Mouse (Mus musculus): ENCODE data around the gene Tes3-ps. TPM values are rescaled to one million over a fixed set of nuclear protein-coding genes. Genes with fewer than 3 reads are reported as not detected.

Tes3-ps gene
- polyA plus RNA-seq, 1 experiment from 2014 or later = 0.58 TPM

DNA sequence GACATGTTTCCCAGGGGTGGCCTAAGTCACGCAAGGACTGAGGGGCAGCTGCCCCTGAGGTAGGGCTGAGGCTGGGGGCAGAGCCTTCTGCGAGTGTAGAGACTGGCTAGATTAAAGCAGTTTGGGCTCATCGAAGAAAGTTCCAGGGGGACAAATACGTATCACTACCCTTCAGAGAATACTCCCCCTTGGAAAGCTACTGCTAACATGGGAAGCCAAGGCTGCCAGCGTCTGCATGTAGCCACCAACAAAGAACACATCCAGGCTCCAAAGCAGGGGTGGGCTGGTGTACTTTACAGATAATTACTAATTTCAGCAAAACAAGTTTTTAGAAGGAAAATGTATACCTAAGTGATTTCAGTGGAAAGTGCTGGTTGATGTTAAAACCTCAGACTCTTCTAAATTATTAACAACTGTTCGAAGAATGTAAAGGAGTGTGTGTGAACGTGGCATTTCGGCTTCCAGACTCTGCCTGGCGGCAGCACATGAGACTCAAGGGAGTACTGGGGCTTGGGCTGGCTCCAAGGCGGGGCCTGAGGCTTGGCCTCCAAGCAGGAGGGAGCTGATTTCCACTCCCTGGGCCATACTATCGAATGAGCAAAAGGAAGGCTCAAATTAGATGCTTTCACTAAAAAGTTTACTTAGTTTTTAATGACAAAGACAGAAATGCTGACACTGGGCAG, 26.6 kb upstream of the Tes3-ps start:
- no peaks in the 10 kb centered on the region for H3K4me1 ChIP-seq (replicated peaks; ENCODE audit: control insufficient read depth, insufficient read depth, low read length)
- no peak overlapping the region for H3K27ac ChIP-seq (ENCODE audit: low read length)
- no peak overlapping the region for H3K4me3 ChIP-seq (replicated peaks; ENCODE audit: low read length)
- no peaks in the 10 kb centered on the region for H3K27me3 ChIP-seq (replicated peaks; ENCODE audit: control insufficient read depth, insufficient read depth, low read length)
- WGBS = 84% methylated on average over 11 of the region's 11 CpGs
- ATAC-seq = no peak
- peaks cover 10% of the 10 kb centered on the region; the same call in 1 of the 2 replicates for H3K36me3 ChIP-seq (ENCODE audit: control insufficient read depth, insufficient read depth)
- H3K9me3 ChIP-seq (ENCODE audit: control insufficient read depth, low read length) = no peaks in the 10 kb centered on the region
- H3K9ac ChIP-seq (replicated peaks; ENCODE audit: low read depth, low read length) = no peak overlapping the region
- H3K4me2 ChIP-seq (ENCODE audit: low read length) = no peak overlapping the region

DNA sequence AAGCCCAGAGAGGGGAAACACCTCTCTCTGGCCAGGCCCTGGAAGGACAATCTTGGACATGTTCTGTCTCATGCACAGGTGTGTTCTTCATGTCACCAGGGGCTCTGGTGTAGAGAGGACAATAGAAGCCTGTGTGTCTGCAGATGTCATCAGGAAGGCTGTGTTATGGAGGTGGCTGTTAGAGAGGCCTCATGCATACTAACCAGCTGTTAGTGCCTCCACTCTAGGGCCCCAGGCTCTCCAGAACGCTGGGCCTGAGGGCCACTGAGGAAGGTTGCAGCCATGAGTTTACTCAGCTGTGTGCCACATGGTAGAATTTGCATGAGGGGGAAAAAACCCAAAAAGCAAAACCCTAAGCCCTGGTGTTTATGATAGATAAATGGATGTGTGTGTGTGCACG, 25.5 kb upstream of the Tes3-ps start:
- Histone ChIP-seq H3K36me3 (ENCODE audit: control insufficient read depth, insufficient read depth) (peaks cover 7% of the 10 kb centered on the region; the same call in 1 of the 2 replicates), H3K27ac (ENCODE audit: low read length) (no peak overlapping the region), H3K9me3 (ENCODE audit: control insufficient read depth, low read length) (no peaks in the 10 kb centered on the region), H3K4me1 (replicated peaks; ENCODE audit: control insufficient read depth, insufficient read depth, low read length) (no peaks in the 10 kb centered on the region), H3K4me3 (replicated peaks; ENCODE audit: low read length) (no peak overlapping the region), H3K9ac (replicated peaks; ENCODE audit: low read depth, low read length) (no peak overlapping the region), H3K4me2 (ENCODE audit: low read length) (no peak overlapping the region), H3K27me3 (replicated peaks; ENCODE audit: control insufficient read depth, insufficient read depth, low read length) (no peaks in the 10 kb centered on the region)
- 84% methylated on average over 2 of the region's 2 CpGs for WGBS
- no peak for ATAC-seq

DNA sequence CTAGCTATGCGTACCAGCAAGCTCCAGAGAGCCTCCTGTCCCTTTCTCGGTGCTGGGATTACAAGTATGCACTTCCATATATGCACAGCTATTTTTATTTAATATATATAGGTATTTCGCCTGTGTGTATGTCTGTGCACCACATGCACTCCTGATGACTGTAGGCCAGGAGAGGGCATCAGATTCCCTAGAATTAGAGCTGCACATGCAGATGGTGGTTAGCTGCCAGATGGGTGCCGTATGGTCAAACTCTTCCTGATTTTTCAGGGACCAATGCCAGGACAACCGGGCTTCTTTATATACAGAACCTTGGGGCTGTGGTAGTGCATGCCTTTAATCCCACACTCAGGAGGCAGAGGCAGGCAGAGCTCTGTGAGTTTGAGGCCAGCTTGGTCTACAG, 24.1 kb upstream of the Tes3-ps start:
- H3K36me3 ChIP-seq (ENCODE audit: control insufficient read depth, insufficient read depth) = peaks cover 7% of the 10 kb centered on the region; the same call in 1 of the 2 replicates
- H3K9me3 ChIP-seq (ENCODE audit: control insufficient read depth, low read length) = no peaks in the 10 kb centered on the region
- no peaks in the 10 kb centered on the region for H3K4me1 ChIP-seq (replicated peaks; ENCODE audit: control insufficient read depth, insufficient read depth, low read length)
- H3K4me2 ChIP-seq (ENCODE audit: low read length) = no peak overlapping the region
- H3K9ac ChIP-seq (replicated peaks; ENCODE audit: low read depth, low read length) = no peak overlapping the region
- H3K27me3 ChIP-seq (replicated peaks; ENCODE audit: control insufficient read depth, insufficient read depth, low read length) = no peaks in the 10 kb centered on the region
- no peak overlapping the region for H3K27ac ChIP-seq (ENCODE audit: low read length)
- WGBS = 84% methylated on average over 5 of the region's 5 CpGs
- H3K4me3 ChIP-seq (replicated peaks; ENCODE audit: low read length) = no peak overlapping the region
- ATAC-seq = no peak

DNA sequence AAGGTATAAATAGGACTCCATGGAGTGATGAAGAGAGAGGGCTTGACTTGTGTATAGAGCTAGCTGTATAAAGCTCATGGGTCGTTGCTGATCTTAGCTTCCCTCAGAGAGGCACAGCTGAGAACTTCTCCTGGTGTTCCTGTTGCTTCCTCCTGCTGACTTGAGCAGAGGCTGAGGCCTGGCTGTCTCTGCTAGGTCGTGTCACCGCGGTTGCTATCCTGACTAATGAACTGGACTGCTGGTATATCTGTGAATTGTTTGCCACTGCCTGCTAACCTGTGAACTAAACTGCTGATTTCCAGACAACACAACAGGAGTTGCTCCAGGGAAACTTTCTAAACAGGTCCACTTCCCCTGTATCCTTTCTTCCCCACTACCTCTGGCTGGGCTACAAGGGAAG, 22.8 kb upstream of the Tes3-ps start:
- Histone ChIP-seq H3K4me2 (ENCODE audit: low read length) (no peak overlapping the region), H3K27ac (ENCODE audit: low read length) (no peak overlapping the region), H3K9me3 (ENCODE audit: control insufficient read depth, low read length) (no peaks in the 10 kb centered on the region), H3K4me1 (replicated peaks; ENCODE audit: control insufficient read depth, insufficient read depth, low read length) (no peaks in the 10 kb centered on the region), H3K9ac (replicated peaks; ENCODE audit: low read depth, low read length) (no peak overlapping the region), H3K4me3 (replicated peaks; ENCODE audit: low read length) (no peak overlapping the region), H3K36me3 (ENCODE audit: control insufficient read depth, insufficient read depth) (0 out of 2 replicates have a peak, but pooled peaks cover 2% of the 10 kb centered on the region), H3K27me3 (replicated peaks; ENCODE audit: control insufficient read depth, insufficient read depth, low read length) (no peaks in the 10 kb centered on the region)
- no peak for ATAC-seq
- 88% methylated on average over 4 of the region's 4 CpGs for WGBS

DNA sequence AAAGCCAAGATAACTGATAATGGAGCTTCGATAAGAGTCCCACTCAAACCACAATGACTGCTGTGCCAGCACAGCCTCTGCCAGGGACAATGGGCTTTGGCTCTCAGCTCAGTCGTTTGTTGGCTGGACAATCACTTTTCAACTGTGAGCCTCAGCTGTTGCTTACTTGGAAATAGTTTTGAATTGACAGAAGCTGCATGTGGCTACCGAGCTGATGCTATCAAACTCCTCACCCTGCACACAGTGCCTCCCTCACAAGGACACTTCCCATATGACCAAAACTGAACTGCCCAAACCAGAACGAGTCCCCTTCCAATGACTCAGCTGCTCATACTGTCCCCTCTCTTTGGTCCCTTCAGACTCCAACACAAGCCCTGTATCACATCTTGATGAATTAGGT, 22.3 kb upstream of the Tes3-ps start:
- Histone ChIP-seq H3K27me3 (replicated peaks; ENCODE audit: control insufficient read depth, insufficient read depth, low read length) (no peaks in the 10 kb centered on the region), H3K4me3 (replicated peaks; ENCODE audit: low read length) (no peak overlapping the region), H3K36me3 (ENCODE audit: control insufficient read depth, insufficient read depth) (no peaks in the 10 kb centered on the region), H3K9ac (replicated peaks; ENCODE audit: low read depth, low read length) (no peak overlapping the region), H3K27ac (ENCODE audit: low read length) (no peak overlapping the region), H3K9me3 (ENCODE audit: control insufficient read depth, low read length) (no peaks in the 10 kb centered on the region), H3K4me2 (ENCODE audit: low read length) (no peak overlapping the region), H3K4me1 (replicated peaks; ENCODE audit: control insufficient read depth, insufficient read depth, low read length) (no peaks in the 10 kb centered on the region)
- no peak for ATAC-seq
- 47% methylated on average over 4 of the region's 4 CpGs for WGBS

DNA sequence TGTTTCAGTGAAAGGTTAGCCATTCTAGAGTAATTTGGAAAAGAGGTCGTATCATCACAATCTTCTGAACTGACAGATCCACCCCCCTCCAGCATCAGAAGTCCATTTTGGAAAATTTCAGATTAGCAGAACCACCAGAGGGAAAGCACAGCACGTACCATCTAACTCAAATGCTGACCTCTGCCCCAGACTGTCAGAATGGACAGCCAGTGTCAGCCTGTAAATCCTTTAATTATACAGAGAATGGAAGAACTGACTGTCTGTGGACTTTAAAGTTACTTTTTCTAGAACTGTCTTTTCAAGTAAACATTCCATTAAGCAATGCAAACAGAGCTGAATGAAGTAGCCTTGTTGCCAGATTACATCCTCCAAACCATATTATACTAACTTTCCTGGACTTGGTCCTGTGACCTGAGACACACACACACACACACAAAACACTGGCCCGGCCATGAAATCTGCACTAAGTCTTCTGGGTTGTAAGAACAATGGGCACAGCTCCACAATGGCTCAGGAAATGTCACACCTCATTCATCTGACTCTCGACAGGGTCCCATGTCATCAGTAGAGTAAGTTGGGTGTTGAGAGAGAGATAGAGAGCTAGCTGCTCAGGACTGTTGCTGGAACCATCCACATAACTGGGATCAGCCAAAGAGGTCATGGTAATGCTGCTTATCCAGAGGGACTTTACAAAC, 21.0 kb upstream of the Tes3-ps start:
- Histone ChIP-seq H3K4me2 (ENCODE audit: low read length) (no peak overlapping the region), H3K4me1 (replicated peaks; ENCODE audit: control insufficient read depth, insufficient read depth, low read length) (no peaks in the 10 kb centered on the region), H3K27ac (ENCODE audit: low read length) (no peak overlapping the region), H3K9me3 (ENCODE audit: control insufficient read depth, low read length) (no peaks in the 10 kb centered on the region), H3K9ac (replicated peaks; ENCODE audit: low read depth, low read length) (no peak overlapping the region), H3K4me3 (replicated peaks; ENCODE audit: low read length) (no peak overlapping the region), H3K27me3 (replicated peaks; ENCODE audit: control insufficient read depth, insufficient read depth, low read length) (no peaks in the 10 kb centered on the region), H3K36me3 (ENCODE audit: control insufficient read depth, insufficient read depth) (no peaks in the 10 kb centered on the region)
- no peak for ATAC-seq
- WGBS = 86% methylated on average over 4 of the region's 4 CpGs

DNA sequence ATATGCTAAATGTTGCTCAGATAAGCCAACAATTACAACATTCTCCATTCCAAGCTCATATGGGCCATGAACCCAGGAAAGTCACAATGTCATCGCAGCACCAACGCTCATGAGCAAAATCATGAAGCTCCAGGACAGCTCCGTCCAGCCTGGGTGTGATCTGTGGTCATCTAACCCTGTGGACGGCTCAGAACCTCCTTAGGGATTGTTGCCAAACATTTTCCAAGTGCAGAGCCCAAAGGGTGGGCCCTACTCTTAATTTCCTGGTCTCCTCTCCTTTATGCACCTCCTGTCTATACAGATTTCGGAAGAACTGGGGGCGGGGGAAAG, 20.5 kb upstream of the Tes3-ps start:
- Histone ChIP-seq H3K27ac (ENCODE audit: low read length) (no peak overlapping the region), H3K9ac (replicated peaks; ENCODE audit: low read depth, low read length) (no peak overlapping the region), H3K9me3 (ENCODE audit: control insufficient read depth, low read length) (no peaks in the 10 kb centered on the region), H3K36me3 (ENCODE audit: control insufficient read depth, insufficient read depth) (no peaks in the 10 kb centered on the region), H3K27me3 (replicated peaks; ENCODE audit: control insufficient read depth, insufficient read depth, low read length) (no peaks in the 10 kb centered on the region), H3K4me3 (replicated peaks; ENCODE audit: low read length) (no peak overlapping the region), H3K4me2 (ENCODE audit: low read length) (no peak overlapping the region), H3K4me1 (replicated peaks; ENCODE audit: control insufficient read depth, insufficient read depth, low read length) (no peaks in the 10 kb centered on the region)
- ATAC-seq = no peak
- WGBS = 94% methylated on average over 6 of the region's 6 CpGs

DNA sequence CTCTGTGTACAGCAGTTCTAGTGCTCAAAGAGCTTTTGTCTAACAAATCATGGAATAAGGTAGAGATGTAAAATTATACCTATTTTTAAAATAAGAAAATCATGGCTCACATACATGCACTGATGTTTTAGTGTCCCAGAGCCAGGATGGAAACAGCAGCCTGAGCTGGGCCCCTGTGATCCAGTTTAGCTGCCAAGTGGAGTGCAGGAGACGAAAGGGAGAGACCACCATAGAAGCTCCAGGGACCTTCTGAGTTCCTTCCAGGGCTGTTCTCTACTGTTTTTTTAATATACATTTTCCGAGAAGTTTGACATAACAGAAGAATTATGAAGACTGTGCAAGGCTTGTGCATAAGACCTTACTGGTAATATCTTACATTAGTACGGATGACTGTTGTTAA, 15.2 kb upstream of the Tes3-ps start:
- Histone ChIP-seq H3K27ac (ENCODE audit: low read length) (no peak overlapping the region), H3K9ac (replicated peaks; ENCODE audit: low read depth, low read length) (no peak overlapping the region), H3K4me2 (ENCODE audit: low read length) (no peak overlapping the region), H3K36me3 (ENCODE audit: control insufficient read depth, insufficient read depth) (no peaks in the 10 kb centered on the region), H3K4me1 (replicated peaks; ENCODE audit: control insufficient read depth, insufficient read depth, low read length) (0 out of 2 replicates have a peak, but pooled peaks cover 2% of the 10 kb centered on the region), H3K27me3 (replicated peaks; ENCODE audit: control insufficient read depth, insufficient read depth, low read length) (no peaks in the 10 kb centered on the region), H3K4me3 (replicated peaks; ENCODE audit: low read length) (no peak overlapping the region), H3K9me3 (ENCODE audit: control insufficient read depth, low read length) (no peaks in the 10 kb centered on the region)
- ATAC-seq = no peak
- WGBS = 89% methylated on average over 3 of the region's 3 CpGs

DNA sequence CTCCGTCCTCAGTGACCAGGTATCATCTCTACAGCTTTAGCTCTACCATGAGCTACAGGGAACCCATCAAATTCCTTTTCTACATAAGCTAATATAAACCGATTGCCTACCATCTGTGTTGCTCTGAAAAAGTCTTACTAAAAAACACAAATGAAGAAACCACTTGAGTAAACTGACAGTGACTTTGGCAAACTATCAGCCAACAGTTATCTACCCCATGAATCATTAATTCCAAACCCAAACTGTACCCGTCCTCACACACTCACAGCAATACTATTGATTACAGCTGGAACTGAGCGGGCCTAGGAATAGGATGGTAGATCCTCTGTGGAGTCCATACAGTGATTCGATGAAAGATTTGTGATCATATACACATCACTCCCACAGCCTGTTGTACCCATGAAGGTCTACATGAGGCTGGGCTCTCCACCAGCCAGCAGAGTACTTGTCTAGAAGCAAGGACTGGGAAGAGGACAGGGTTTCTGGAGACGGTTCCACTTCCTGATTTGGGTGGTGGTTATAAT, 14.2 kb upstream of the Tes3-ps start:
- WGBS = 93% methylated on average over 6 of the region's 6 CpGs
- Histone ChIP-seq H3K4me3 (replicated peaks; ENCODE audit: low read length) (no peak overlapping the region), H3K4me1 (replicated peaks; ENCODE audit: control insufficient read depth, insufficient read depth, low read length) (0 out of 2 replicates have a peak, but pooled peaks cover 2% of the 10 kb centered on the region), H3K27ac (ENCODE audit: low read length) (no peak overlapping the region), H3K27me3 (replicated peaks; ENCODE audit: control insufficient read depth, insufficient read depth, low read length) (no peaks in the 10 kb centered on the region), H3K36me3 (ENCODE audit: control insufficient read depth, insufficient read depth) (no peaks in the 10 kb centered on the region), H3K4me2 (ENCODE audit: low read length) (no peak overlapping the region), H3K9me3 (ENCODE audit: control insufficient read depth, low read length) (no peaks in the 10 kb centered on the region), H3K9ac (replicated peaks; ENCODE audit: low read depth, low read length) (no peak overlapping the region)
- no peak for ATAC-seq
